Mouse (Mus musculus) CD4-positive, CD25-positive, alpha-beta regulatory T cell, adult 2 months (primary cell): Measurements from ENCODE around the gene Slc6a2.

ENCODE experiments used
- DNase-seq: peaks from one replicate; pipeline ENCODE4 v3.0.0-alpha.2; 2012; ENCODE audit warnings: low read depth, low spot score

The Slc6a2 gene

GRCm38 (mm10) chr8:92959779-92960178, at the start of gene Slc6a2:
Gene Slc6a2, plus strand, starts transcription at chr8:92960079.
- no peak for DNase-seq

- no peak for DNase-seq
Observed at GRCm38 (mm10) chr8:92911477-92911876, 48.4 kb upstream of the Slc6a2 start.

- DNase-seq: no peak
Observed at GRCm38 (mm10) chr8:92913396-92913795, 46.5 kb upstream of the Slc6a2 start.

GRCm38 (mm10) chr8:92916082-92916481, 43.8 kb upstream of the Slc6a2 start:
- DNase-seq: no peak

DNA sequence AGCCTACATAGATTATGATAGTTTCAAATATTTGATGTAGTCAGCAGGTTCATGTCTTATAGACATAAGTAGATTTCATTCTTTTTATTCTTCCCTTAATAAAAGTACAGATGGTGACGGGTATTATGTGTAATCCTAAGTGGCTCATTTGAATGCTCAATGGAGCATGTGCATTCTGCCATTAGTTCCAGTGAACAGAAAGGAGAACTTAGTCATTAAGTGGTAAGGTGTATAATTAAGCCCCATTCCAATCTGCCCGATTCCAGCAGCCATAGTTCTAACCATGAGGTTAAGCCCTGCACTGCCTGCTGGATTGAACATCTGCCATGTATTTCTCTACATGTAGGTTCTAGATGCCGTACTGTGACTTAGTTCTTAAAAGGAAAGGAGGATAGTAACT, 38.1 kb upstream of the Slc6a2 start:
- no peak for DNase-seq

GRCm38 (mm10) chr8:92928986-92929385, 30.9 kb upstream of the Slc6a2 start:
- DNase-seq: no peak

GRCm38 (mm10) chr8:92938056-92938455, 21.8 kb upstream of the Slc6a2 start:
- no peak for DNase-seq

DNA sequence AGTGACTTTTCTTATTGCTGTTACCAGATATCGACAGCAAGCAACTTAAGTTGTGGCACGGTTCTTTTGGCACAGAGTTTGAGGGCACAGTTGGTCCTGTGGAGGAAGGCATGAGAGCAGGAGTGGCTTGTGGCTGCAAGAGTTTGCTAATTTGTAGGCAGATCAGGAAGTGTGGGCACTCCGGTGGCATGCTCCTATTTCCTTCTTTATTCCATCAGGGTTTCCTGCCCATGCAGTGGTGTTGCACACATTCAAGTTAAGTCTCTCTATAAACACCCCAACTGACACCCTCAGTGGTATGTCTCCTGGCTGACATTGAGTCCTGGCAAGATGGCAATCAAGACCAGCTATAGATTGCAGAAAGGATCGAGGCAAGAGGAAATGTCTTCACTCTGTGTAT, 10.8 kb upstream of the Slc6a2 start:
- DNase-seq: no peak

DNA sequence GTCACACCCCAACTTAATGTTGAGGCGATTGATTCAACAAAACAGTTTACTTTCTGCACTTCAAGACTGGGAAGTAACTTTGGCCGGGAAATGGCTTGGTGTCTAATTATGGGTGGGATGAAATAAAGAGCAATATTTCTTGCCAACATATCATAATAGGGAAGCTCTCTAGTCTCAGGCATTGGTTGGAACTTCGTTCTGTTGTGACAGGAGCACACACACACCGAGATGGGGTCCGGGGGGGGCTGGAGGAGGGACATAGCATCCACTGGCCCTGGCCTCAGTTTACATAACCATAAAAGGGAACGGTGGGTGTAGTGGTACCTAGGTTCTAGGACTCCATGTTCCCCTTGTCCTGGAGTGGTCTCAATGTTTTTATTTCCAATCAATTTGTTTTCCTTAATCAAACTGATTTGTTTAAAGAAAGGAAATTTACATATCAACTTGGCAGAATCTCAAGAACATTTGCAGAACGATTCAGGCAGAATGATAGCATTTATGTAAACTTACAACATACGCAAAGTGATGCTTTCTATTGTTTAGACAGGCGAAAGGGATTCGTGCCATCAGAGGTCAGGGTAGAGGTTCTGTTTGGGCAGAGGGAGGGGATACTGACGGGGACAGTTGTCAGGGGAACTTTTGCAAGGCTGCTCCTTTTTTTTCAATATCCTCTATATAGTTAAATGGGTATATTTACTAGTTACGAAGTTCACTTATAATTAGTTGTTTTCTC, 9.1 kb upstream of the Slc6a2 start:
- DNase-seq: no peak

GRCm38 (mm10) chr8:92954044-92954443, 5.8 kb upstream of the Slc6a2 start:
- no peak for DNase-seq

GRCm38 (mm10) chr8:92960451-92960911, 602 bp downstream of the Slc6a2 start:
- no peak for DNase-seq

- no peak for DNase-seq
Observed at GRCm38 (mm10) chr8:92961088-92961487, 1.2 kb downstream of the Slc6a2 start.

GRCm38 (mm10) chr8:92964556-92964955, 4.7 kb downstream of the Slc6a2 start:
- no peak for DNase-seq

- no peak for DNase-seq
Observed at GRCm38 (mm10) chr8:92972949-92973348, 13.1 kb downstream of the Slc6a2 start.

- no peak for DNase-seq
Observed at GRCm38 (mm10) chr8:92976656-92977055, 16.8 kb downstream of the Slc6a2 start.

DNA sequence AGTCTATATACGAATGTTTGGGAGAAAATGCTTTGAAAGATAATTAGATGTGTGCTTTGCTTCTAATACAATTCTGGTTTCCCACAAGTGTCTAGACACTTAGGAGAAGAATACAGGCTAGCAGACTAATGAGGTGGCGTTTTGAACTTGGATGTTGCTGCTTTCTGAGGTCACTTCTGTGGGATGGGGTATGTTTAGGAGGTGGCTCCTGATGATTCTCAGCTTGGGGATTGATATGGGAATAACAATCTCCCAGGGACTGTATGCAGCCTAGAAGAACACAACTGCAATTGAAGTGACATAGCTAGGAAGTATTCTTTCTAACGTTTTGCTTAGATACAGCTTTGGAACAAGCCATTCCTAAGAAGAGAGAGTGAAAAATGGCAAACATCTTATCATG, 22.6 kb downstream of the Slc6a2 start:
- DNase-seq: no peak

- DNase-seq: no peak
Observed at GRCm38 (mm10) chr8:92984376-92984775, 24.5 kb downstream of the Slc6a2 start.

GRCm38 (mm10) chr8:92996840-92997239, 37.0 kb downstream of the Slc6a2 start:
- no peak for DNase-seq

GRCm38 (mm10) chr8:92998600-92998999, 38.7 kb downstream of the Slc6a2 start:
- peak; percentile 13 for DNase-seq

GRCm38 (mm10) chr8:93010286-93010685, 50.4 kb downstream of the Slc6a2 start:
- peak; percentile 30 for DNase-seq

DNA sequence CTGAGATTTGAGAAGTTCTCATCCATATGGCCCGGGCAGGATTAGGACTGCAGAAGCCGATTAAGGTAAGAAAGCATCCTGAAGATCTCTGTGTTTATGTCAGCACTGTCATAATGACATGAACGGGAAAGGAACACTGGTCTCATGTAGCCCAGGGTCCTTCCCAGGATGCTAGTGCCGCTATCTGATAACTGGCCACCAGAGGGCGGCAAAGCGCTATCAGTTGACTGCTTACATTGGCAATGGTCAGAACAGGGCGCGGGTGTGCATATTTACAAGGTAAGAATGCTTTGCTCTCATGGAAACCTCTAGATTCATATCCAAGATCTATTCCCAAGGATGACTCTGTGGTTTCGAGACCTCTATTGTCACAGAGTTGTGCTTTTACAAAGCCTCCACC, 51.6 kb downstream of the Slc6a2 start:
- peak; percentile 62 for DNase-seq

- no peak for DNase-seq
Observed at GRCm38 (mm10) chr8:93012226-93012625, 52.3 kb downstream of the Slc6a2 start.

DNA sequence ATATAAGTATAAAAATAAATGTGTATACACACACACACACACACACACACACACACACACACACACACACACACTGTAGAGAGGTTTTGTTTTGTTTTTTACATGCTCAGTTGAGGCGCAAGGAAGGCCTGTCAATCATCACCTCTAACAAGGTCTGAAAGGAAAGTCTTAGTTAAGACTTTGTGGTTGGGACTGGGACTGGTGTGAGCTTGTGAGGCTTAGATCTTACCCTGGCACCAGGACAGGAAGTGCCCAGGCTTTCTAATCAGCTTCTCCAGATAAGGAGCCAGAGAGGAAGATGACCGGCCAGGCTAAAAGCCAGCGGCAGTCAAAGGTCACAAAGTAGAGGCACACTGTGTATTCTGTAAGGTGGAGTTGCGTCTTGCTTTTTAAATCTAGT, 54.4 kb downstream of the Slc6a2 start:
- DNase-seq: no peak

DNA sequence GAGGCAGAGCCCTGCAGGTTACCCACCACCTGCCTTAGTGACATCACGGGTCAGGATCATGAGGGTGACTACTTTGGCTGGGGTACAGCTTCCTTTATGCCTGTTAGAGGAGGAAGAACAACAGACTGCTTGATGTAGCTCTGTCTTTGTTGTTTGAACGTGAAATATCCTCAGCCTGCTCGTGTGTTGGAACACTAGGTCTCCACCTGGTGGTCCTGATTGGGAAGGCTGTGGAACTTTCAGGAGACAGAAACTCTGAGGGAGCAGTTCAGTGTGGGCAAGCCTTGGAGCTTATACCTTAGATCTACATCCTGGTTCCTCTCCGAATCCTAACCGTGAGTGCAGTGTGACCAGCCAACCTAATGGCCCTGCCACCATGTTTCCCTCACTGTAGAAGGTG, 61.9 kb downstream of the Slc6a2 start:
- DNase-seq: no peak
